Mouse (Mus musculus): ENCODE data around the gene Lrrfip2.

Lrrfip2 gene

DNA sequence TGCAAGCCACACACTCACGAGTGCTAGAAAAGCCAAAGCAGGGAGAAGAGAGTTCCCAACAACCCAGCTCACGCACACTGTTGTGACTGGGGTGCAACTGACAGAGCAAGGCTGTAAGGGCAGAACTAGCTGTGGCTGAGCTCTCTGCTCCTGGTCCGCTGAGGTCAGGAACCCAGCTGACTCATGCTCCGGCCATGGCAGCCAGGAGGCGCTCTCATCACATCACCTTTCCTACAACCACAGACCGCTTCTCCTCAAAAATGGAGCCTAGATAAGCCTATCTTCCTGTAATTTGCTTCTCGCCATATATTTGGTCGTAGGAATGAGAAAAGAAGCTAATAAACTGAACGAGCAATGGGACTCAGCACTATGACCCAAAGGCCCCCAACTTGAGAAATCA is 117.3 kb downstream of the Lrrfip2 start:
- DNase-seq = no peak

DNA sequence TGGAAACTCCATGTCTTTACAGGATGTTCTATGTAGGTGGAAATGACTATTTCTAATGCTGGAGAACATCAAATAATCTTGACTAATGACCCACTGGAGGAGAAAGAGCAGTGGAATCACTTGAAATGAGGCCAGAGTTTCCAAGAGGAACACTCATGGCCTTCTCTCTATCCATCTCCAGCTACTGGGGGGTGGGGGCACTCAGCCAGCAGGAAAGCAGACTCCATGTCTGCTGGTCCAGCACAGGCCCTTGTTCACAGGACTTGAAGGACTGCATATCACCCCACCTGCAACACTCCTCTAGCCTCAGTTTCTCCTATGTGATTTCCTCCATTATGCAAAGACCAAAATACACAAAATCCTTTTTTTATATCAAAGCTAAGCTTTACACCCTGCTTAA is 120.3 kb downstream of the Lrrfip2 start:
- no peak for DNase-seq

DNA sequence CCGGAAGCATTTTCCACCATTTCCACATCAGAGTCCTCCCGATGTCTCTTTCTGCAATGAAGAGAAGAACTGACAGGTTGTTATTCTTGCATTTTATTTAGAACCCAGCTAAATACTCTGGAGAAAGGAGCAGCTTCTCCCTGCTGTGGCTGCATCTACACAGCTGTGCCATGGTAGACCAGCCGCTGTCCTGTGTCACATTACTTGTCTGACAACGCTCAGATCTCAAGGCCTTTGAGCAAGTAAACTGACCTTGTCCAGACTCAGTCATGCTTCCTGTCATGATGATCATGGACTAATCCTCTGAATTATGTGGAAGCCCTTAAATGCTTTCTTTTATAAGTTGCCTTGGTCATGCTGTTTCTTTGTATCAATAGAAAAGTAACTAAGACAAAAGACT is 122.4 kb downstream of the Lrrfip2 start:
- no peak for DNase-seq

DNA sequence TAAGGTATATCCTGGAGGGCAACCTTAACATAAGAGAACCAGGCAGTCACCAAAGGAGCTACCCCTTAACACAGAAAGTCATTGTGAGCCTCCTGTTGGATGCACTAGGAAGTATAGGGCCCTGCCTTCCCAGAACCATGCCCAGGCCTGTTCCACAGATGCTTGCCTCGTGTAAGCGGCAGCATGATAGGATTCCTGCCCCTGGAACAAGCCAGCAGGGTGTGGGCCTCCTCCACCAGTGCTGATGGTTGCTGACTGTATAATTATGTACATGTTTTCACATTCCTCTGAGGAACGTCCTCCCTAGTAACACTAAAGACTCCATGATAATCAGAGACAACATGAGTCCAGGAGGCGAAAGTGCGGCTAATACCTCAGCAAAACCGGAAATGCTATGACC is 126.0 kb downstream of the Lrrfip2 start:
- DNase-seq = no peak

DNA sequence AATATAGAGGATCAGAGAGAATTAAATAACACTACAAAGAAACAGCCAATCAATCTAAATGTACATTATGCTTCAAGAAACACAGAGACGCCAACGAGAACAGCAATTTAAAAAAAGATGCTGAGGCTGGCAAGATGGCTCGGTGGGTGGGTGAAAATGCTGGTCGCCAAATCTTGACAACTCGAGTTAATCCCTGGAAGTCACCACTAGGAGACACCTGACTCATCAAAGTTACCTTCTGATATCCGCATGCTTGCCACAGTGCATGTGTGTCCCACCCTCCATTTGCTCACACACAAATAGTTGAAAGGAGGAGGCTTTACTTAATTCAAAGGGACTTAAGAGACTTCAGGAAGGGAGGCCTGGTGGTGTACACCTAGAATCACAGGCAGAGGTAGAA is 128.2 kb downstream of the Lrrfip2 start:
- no peak for DNase-seq

DNA sequence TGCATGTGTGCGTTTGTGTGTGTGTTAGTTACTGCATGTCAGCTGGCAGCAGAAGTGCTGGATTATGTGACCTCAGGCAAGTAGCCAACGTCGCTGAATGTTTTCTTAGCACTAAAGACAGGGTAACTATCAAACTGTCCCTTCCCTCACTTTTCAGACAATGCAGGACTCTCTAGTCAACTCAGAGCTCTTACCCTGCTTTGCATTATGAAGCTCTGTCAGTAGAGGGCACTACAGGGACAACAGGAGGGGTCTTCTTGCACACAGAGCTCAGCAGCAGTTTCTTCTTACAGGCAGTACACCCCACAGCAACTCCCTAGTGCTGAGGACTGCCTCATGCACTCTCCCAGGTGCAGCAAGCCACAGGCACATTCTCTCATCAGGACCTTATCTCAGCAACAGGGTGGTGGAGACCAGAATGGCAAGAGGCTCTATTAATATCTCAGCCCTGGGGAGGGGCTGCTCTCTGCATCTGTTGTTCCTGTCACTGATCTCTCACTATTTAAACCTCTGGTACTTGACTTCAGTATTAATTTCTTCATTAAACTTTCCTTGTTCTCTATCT is 130.4 kb downstream of the Lrrfip2 start:
- DNase-seq = no peak

DNA sequence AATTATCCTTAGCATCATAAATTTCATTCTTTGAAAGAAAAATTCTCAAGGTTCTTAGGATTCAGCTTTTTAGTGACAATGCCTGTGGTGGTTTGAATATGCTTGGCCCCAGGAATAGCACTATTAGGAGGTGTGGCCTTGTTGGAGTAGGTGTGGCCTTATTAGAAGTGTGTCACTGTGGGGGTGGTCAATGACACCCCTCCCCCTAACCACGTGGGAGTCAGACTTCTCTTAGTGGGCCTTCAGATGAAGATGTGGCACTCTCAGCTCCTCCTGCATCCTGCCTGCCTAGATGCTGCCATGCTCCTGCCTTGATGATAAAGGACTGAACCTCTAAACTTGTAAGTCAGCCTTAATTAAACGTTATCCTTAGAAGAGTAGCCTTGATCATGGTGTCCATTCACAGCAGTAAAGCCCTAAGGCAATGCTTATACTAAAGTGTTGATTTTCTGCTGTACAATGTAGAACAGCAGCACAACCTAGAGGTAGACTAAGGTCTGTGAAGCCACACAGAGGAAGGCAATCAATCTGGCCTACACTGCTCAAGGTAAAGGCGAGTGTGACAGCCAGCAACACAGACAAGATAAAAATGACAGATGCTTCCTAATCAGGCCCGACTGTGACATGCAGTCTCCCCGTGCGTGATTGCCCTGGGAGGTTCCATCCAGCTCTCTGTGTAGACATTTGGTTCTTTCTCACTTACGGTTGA is 134.9 kb downstream of the Lrrfip2 start:
- no peak for DNase-seq

DNA sequence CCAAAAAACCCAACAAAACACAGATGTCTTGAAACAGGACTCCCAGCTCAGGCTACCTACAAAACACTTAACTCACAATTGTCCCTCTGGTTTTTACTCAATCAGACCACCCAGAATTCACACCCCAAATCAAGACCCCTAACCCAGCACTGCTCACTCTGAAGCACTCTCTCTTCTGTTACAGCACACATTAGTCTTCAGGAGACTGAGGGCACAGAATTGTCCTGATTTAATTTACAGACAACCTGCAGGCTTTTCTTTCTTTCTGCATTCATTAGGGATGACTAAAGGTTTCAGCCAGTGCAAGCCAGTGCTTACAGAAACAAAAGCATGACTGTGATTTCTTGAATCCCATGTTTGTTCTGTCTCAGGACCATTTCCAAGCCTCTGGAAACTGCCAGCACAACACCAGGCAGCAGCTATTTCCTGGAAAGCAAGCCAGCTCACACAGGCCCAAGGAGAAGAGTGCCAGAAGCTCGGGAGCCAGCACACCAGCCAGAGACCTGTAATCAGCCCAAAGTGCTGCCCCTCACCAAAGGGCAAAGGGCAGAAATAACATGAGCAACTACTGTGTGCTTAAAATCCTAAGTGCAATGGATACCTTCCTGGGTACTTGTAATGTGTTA is 143.1 kb downstream of the Lrrfip2 start:
- DNase-seq = peak; percentile 71

DNA sequence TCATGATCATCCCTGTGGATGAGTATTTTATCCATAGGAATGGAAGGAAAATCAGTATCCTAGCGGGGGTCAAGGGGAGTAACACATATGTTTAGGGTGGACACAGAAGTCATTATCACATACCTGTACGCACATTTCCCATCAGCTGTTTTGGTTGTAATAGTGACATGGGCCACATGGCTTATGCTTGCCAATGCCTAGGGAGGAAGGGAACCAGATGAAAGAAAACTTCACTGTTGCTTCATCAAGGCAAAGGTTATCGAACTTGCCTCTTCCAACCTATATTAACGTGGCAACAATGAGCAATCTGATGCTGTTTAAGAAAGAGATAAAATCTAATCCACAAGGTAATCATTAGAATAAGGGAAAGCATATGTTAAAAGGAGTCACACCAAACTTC is 144.0 kb downstream of the Lrrfip2 start:
- DNase-seq = no peak

DNA sequence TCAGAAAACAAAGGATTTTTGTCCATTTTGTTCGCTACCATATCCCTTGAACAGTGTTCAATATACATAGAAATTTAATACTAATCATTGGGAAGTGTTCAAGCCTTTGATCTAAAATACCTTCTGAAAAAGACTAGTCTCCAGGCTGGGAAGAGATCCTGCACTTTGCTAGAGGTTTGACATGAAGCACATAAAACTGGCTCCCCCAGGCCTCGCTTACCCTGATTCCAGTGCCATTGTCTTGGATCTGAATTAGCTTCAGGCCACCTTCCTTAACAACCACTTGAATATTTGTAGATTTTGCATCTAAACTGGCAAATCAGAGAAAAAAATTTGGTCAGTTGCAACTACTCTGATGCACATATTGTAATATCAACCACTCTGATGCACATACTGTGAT is 150.6 kb downstream of the Lrrfip2 start:
- no peak for DNase-seq

DNA sequence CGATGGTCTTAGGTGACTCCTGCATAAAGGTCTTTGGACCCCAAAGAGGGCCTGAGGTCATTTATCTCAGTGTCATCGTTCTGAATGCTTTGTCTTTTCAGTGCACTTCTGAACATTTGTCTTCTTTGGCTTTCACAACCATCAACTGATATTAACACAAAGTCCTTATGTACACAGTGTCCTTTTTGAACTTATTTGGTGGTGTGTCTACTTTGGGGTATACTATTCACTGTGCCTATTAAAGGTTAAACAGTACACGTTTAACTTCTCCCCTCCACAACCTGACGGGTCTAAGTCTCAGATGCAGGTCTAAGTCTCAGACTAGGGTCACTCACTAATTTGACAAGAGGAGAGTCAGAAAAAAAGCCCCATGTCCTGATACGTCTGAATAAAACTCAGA is 153.2 kb downstream of the Lrrfip2 start:
- no peak for DNase-seq

DNA sequence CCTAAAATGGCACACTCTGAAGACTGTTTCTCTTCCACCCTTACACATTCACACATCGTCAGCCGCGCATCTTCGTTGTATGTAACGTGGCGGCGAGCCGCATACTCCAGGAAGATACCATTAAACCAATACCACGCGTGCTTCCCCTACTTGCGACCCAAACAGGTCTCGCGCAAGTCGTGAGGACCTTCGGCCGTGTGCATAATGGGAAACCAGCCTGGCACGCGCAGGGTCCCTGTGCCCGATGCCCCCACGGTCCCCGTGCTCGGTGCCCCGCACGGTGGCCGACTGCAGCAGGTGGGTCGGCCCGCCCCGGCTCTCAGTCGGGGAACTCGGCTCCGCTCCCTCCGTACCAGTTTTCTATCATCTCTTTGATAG is 153.7 kb downstream of the Lrrfip2 start:
- no peak for DNase-seq

DNA sequence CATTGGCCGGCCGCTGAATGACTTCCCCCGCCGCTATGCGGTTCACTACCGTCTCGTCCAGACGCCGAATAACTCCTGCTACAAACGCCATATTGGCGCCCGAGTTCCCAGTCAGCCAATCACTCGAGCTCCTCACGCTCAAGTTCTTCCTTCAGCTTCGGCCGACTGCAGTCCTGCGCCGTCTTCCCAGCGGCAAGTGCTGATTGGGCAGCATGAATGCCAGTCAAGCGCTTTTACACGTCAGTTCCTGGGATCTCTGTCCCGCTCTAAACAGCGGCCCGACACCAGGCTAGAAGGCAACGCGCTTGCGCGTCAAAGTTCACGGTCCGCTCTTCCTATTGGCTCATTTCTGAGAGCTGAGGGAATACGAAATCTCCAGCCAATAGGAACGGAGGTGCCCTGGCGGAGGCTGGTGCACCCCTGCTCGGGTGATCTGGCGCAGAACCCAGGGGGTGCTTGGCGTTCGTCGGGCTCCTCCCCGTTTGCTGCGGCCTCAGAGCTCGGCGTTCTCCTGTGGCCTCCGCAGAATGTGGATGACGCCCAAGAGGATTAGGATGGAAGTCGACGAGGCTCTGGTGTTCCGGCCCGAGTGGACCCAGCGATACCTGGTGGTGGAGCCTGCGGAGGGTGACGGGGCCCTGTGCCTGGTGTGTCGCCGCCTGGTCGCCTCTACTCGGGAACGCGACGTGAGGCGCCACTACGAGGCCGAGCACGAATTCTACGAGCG is 154.2 kb downstream of the Lrrfip2 start, which contains the start of the genes Mlh1 and Epm2aip1:
Gene Mlh1, minus strand, starts transcription at position 358 of the 727 bp plus-strand sequence.
Gene Epm2aip1, plus strand, starts transcription at position 496 of the 727 bp plus-strand sequence.
- peak; percentile 99 for DNase-seq

DNA sequence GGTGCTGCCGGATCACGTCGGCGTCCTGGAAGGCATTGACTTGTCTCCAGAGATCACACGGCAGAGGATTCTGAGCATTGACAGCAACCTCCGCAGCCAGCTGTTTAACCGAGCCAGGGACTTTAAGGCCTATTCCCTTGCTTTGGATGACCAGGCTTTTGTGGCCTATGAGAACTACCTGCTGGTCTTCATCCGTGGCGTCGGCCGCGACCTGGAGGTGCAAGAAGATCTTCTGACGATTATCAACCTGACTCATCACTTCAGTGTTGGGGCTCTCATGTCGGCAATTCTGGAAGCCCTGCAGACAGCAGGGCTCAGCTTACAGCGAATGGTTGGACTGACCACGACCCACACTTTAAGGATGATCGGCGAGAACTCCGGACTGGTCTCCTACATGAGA is 155.0 kb downstream of the Lrrfip2 start:
- DNase-seq = peak; percentile 24

DNA sequence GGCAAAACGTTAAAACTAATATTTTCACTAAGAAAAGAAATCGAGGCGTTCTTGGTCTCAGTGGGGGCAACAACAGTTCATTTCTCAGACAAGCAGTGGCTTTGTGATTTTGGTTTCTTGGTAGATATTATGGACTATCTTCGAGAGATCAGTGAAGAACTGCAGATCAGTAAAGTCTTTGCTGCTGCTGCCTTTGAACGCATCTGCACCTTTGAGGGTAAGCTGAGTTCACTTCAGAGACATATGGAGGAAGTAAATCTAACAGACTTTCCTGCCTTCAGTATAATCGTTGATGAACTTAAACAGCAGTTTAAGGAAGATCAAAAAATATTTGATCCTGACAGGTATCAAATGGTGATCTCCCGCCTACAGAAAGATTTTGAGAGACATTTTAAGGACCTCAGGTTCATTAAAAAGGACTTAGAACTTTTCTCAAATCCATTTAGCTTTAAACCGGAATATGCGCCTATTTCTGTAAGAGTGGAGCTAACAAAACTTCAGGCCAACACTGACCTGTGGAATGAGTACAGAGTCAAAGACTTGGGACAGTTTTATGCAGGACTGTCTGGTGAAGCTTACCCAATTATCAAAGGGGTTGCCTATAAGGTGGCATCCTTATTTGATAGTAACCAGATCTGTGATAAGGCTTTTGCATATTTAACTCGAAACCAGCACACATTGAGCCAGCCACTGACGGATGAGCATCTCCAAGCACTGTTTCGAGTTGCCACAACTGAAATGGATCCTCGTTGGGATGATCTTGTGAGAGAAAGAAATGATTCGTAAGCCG is 155.8 kb downstream of the Lrrfip2 start:
- no peak for DNase-seq

DNA sequence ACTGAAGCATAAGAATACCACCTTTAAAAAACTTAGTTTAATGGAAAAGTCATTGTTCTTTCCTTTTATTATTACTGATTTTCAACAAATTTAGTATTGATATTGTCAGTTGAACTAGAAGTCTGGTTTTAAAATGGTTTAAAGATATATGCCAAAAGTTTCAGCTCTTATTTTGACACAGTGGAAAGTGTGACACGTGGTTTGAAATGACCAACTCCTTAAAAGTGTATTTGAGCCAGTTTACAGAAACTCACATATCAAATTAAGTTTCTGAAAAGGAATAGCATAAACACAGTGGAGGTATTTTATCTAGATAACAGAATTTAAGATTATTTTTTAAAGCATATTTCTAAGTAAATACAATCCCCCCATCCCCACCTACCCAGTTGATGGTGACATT is 156.6 kb downstream of the Lrrfip2 start:
- no peak for DNase-seq

DNA sequence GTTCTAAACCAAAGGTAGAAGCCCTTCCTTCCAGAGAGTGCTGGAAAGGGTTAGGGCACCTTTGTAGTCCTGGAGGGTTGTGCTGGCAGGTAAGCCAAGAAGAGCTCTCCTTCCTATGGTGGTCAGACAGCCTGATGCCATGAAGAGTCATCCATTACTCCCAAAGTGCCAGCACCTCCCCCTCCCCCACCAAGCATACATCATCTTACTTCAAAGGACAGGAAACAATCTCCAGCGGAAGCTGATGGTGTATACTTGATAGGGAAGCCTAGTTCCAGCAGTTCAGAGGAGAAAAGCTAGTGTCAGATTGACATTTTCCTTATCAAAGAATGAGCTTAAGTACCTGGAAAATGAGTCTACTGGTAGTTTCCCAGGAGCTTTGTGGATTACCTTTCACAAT is 157.8 kb downstream of the Lrrfip2 start:
- no peak for DNase-seq
